Mouse (Mus musculus) ES-E14 (cell line): ENCODE results near the gene Fbxl7. TPM values are rescaled to one million over a fixed set of nuclear protein-coding genes. Genes with fewer than 3 reads are reported as not detected.

Experiments
- DNase-seq: peaks from one replicate; pipeline ENCODE4 v3.0.0-alpha.2; 2013; ENCODE audit warnings: low read depth, low spot score
- H3K27ac ChIP-seq: 2 replicates; pipeline ENCODE4 v1.5.1; 2012; ENCODE audit warnings: low read depth, mild to moderate bottlenecking, low read length, moderate library complexity, mixed read lengths; ENCODE audit not compliant: poor library complexity, insufficient read depth, severe bottlenecking
- H3K36me3 ChIP-seq: 2 replicates; pipeline ENCODE4 v1.6.1; 2012; ENCODE audit warnings: mild to moderate bottlenecking, low read length, moderate library complexity, mixed read lengths; ENCODE audit not compliant: control insufficient read depth, poor library complexity, insufficient read depth, severe bottlenecking
- H3K4me1 ChIP-seq, 2 experiments: fragments of 150-350 bp in 1 of 2; sonication (generic) in 1 of 2; 2 replicates each; pipeline ENCODE4 v1.6.1; 2012; ENCODE audit warnings: low read length in 2 of 2, mild to moderate bottlenecking in 1 of 2, mixed read lengths in 1 of 2; ENCODE audit not compliant: control insufficient read depth in 2 of 2, insufficient read depth in 2 of 2, poor library complexity in 1 of 2
- H3K4me3 ChIP-seq, 2 experiments: fragments of 150-350 bp in 1 of 2; sonication (generic) in 1 of 2; 2 replicates each; pipeline ENCODE4 v1.5.1; 2012; ENCODE audit warnings: low read length in 2 of 2, low read depth in 1 of 2, mild to moderate bottlenecking in 1 of 2, mixed read lengths in 1 of 2; ENCODE audit not compliant: insufficient read depth in 1 of 2, poor library complexity in 1 of 2, severe bottlenecking in 1 of 2
- H3K9ac ChIP-seq: 2 replicates; pipeline ENCODE4 v1.6.1; 2012; ENCODE audit warnings: low read depth, mild to moderate bottlenecking, low read length, mixed read lengths; ENCODE audit not compliant: poor library complexity, insufficient read depth, severe bottlenecking
- H3K9me3 ChIP-seq: fragments of 150-350 bp; sonication (generic); 2 replicates; pipeline ENCODE4 v1.6.1; 2012; ENCODE audit warnings: low read depth, mild to moderate bottlenecking, low read length; ENCODE audit not compliant: control insufficient read depth, insufficient read depth
- CHD2 ChIP-seq: IDR thresholded peaks from 2 replicates; pipeline ENCODE4 v1.6.1; 2014; ENCODE audit warnings: mild to moderate bottlenecking, low read depth, low read length, inconsistent platforms
- HCFC1 ChIP-seq: IDR thresholded peaks from 2 replicates; pipeline ENCODE4 v1.6.1; 2012; ENCODE audit warnings: low read length, inconsistent platforms, borderline replicate concordance; ENCODE audit not compliant: insufficient read depth
- MAFK ChIP-seq: IDR thresholded peaks from 2 replicates; pipeline ENCODE4 v1.6.1; 2014; ENCODE audit warnings: mild to moderate bottlenecking, low read depth, low read length, inconsistent platforms; ENCODE audit not compliant: insufficient read depth
- ZC3H11A ChIP-seq: IDR thresholded peaks from 2 replicates; pipeline ENCODE4 v1.6.1; 2012; ENCODE audit warnings: low read depth, mild to moderate bottlenecking, inconsistent platforms, low read length, borderline replicate concordance
- ZNF384 ChIP-seq: IDR thresholded peaks from 2 replicates; pipeline ENCODE4 v1.6.1; 2012; ENCODE audit warnings: low read depth, low read length, inconsistent platforms
- in situ Hi-C, 2 experiments: fragments of 600-800 bp; cut with MboI; formaldehyde crosslinking; loops; one replicate each; pipeline ENCODE4 v1.15.1; 2025; ENCODE audit warnings: low sequenced_read_pairs in 2 of 2, inconsistent platforms in 1 of 2; ENCODE audit not compliant: unreplicated experiment in 2 of 2
- total RNA-seq: library from RNA; depleted of rRNA; stranded (reverse); fragments of 300-350 nt; gene quantifications from 2 replicates; pipeline ENCODE4 v1.2.3, GENCODE M21; 2012

Fbxl7 gene
- total RNA-seq, 1 experiment: 0.98 TPM

- Histone ChIP-seq H3K27ac (no peak overlapping the region), H3K9me3 (no peaks in the 10 kb centered on the region), H3K36me3 (no peaks in the 10 kb centered on the region), H3K4me3 (no peak overlapping the region), H3K4me1 (no peaks in the 10 kb centered on the region), H3K9ac (no peak overlapping the region)
- in situ Hi-C loops: no loop called here
- no peak for TF ChIP-seq HCFC1
- no peak for TF ChIP-seq ZC3H11A
- no peak for TF ChIP-seq ZNF384
- no peak for TF ChIP-seq CHD2
- TF ChIP-seq MAFK: no peak
- DNase-seq: no peak
Observed at GRCm38 (mm10) chr15:26809569-26809968, 85.8 kb downstream of the Fbxl7 start.

- H3K4me1 ChIP-seq: no peaks in the 10 kb centered on the region
- no peak overlapping the region for H3K9ac ChIP-seq
- TF ChIP-seq ZC3H11A: no peak
- TF ChIP-seq MAFK: no peak
- TF ChIP-seq HCFC1: no peak
- TF ChIP-seq CHD2: no peak
- no peak for TF ChIP-seq ZNF384
- no peak overlapping the region for H3K27ac ChIP-seq
- no peaks in the 10 kb centered on the region for H3K9me3 ChIP-seq
- no peaks in the 10 kb centered on the region for H3K36me3 ChIP-seq
- in situ Hi-C loops: no loop called here
- H3K4me3 ChIP-seq: no peak overlapping the region
- no peak for DNase-seq
Observed at GRCm38 (mm10) chr15:26804046-26804445, 91.3 kb downstream of the Fbxl7 start.

GRCm38 (mm10) chr15:26799457-26800021, 95.8 kb downstream of the Fbxl7 start:
- Histone ChIP-seq H3K9ac (no peak overlapping the region), H3K4me1 (no peaks in the 10 kb centered on the region), H3K4me3 (no peak overlapping the region), H3K36me3 (no peaks in the 10 kb centered on the region), H3K9me3 (no peaks in the 10 kb centered on the region), H3K27ac (no peak overlapping the region)
- DNase-seq: no peak
- TF ChIP-seq MAFK (no peak), CHD2 (no peak), ZC3H11A (no peak), HCFC1 (no peak), ZNF384 (no peak)
- in situ Hi-C loops: no loop called here

- in situ Hi-C loops: no loop called here
- TF ChIP-seq HCFC1: no peak
- no peak for TF ChIP-seq ZC3H11A
- TF ChIP-seq MAFK: no peak
- TF ChIP-seq CHD2: no peak
- no peak for TF ChIP-seq ZNF384
- Histone ChIP-seq H3K27ac (no peak overlapping the region), H3K36me3 (no peaks in the 10 kb centered on the region), H3K4me1 (no peaks in the 10 kb centered on the region), H3K9me3 (no peaks in the 10 kb centered on the region), H3K4me3 (no peak overlapping the region), H3K9ac (no peak overlapping the region)
- DNase-seq: no peak
Observed at GRCm38 (mm10) chr15:26795937-26796336, 99.4 kb downstream of the Fbxl7 start.

GRCm38 (mm10) chr15:26795518-26795917, 99.9 kb downstream of the Fbxl7 start:
- H3K4me1 ChIP-seq: no peaks in the 10 kb centered on the region
- H3K9ac ChIP-seq: no peak overlapping the region
- in situ Hi-C loops: no loop called here
- no peak for DNase-seq
- no peaks in the 10 kb centered on the region for H3K36me3 ChIP-seq
- H3K4me3 ChIP-seq: no peak overlapping the region
- no peaks in the 10 kb centered on the region for H3K9me3 ChIP-seq
- H3K27ac ChIP-seq: no peak overlapping the region
- TF ChIP-seq ZNF384: no peak
- TF ChIP-seq HCFC1: no peak
- TF ChIP-seq CHD2: no peak
- no peak for TF ChIP-seq ZC3H11A
- no peak for TF ChIP-seq MAFK
